Mouse (Mus musculus): ENCODE measurements around the gene Parp6.

Parp6 gene

GRCm38 (mm10) chr9:59616622-59617306 is at the start of gene Parp6:
Gene Parp6, plus strand, starts transcription at chr9:59617284.
- in situ Hi-C loops (cut with MboI; ENCODE audit: low pct_unique_long_range_greater_than_20kb in 1 of 2, low sequenced_read_pairs in 2 of 2, unreplicated experiment in 1 of 2), result no loop called here

- in situ Hi-C loops (cut with MboI; ENCODE audit: low pct_unique_long_range_greater_than_20kb in 1 of 2, low sequenced_read_pairs in 2 of 2, unreplicated experiment in 1 of 2), result no loop called here
Measured at GRCm38 (mm10) chr9:59571852-59572251, 45.2 kb upstream of the Parp6 start.

- in situ Hi-C loops (cut with MboI; ENCODE audit: low pct_unique_long_range_greater_than_20kb in 1 of 2, low sequenced_read_pairs in 2 of 2, unreplicated experiment in 1 of 2), result no loop called here
Measured at GRCm38 (mm10) chr9:59577401-59577800, 39.7 kb upstream of the Parp6 start.

GRCm38 (mm10) chr9:59577844-59578504 is 39.1 kb upstream of the Parp6 start, which contains the start of gene Celf6:
Gene Celf6, plus strand, starts transcription at chr9:59577917.
- in situ Hi-C loops (cut with MboI; ENCODE audit: low pct_unique_long_range_greater_than_20kb in 1 of 2, low sequenced_read_pairs in 2 of 2, unreplicated experiment in 1 of 2), result no loop called here

GRCm38 (mm10) chr9:59578505-59578867 is 38.6 kb upstream of the Parp6 start:
- in situ Hi-C loops (cut with MboI; ENCODE audit: low pct_unique_long_range_greater_than_20kb in 1 of 2, low sequenced_read_pairs in 2 of 2, unreplicated experiment in 1 of 2), result no loop called here

GRCm38 (mm10) chr9:59584871-59585308 is 32.2 kb upstream of the Parp6 start:
- in situ Hi-C loops (cut with MboI; ENCODE audit: low pct_unique_long_range_greater_than_20kb in 1 of 2, low sequenced_read_pairs in 2 of 2, unreplicated experiment in 1 of 2), result loop anchor here in 1 of 2 experiments (10.0 kb wide), 1 partner anchor 240 kb away; no protein-coding TSS in a partner anchor

- in situ Hi-C loops (cut with MboI; ENCODE audit: low pct_unique_long_range_greater_than_20kb in 1 of 2, low sequenced_read_pairs in 2 of 2, unreplicated experiment in 1 of 2), result loop anchor here in 1 of 2 experiments (10.0 kb wide), 1 partner anchor 243 kb away; no protein-coding TSS in a partner anchor
Measured at GRCm38 (mm10) chr9:59588252-59588651, 28.8 kb upstream of the Parp6 start.

- in situ Hi-C loops (cut with MboI; ENCODE audit: low pct_unique_long_range_greater_than_20kb in 1 of 2, low sequenced_read_pairs in 2 of 2, unreplicated experiment in 1 of 2), result loop anchor here in 1 of 2 experiments (10.0 kb wide), 1 partner anchor 244 kb away; no protein-coding TSS in a partner anchor
Measured at GRCm38 (mm10) chr9:59588710-59589671, 28.1 kb upstream of the Parp6 start.

- in situ Hi-C loops (cut with MboI; ENCODE audit: low pct_unique_long_range_greater_than_20kb in 1 of 2, low sequenced_read_pairs in 2 of 2, unreplicated experiment in 1 of 2), result loop anchor here in 1 of 2 experiments (10.0 kb wide), 1 partner anchor 245 kb away; no protein-coding TSS in a partner anchor
Measured at GRCm38 (mm10) chr9:59589703-59590439, 27.2 kb upstream of the Parp6 start.

- in situ Hi-C loops (cut with MboI; ENCODE audit: low pct_unique_long_range_greater_than_20kb in 1 of 2, low sequenced_read_pairs in 2 of 2, unreplicated experiment in 1 of 2), result no loop called here
Measured at GRCm38 (mm10) chr9:59601661-59602060, 15.4 kb upstream of the Parp6 start.

GRCm38 (mm10) chr9:59605967-59606366 is 11.1 kb upstream of the Parp6 start:
- in situ Hi-C loops (cut with MboI; ENCODE audit: low pct_unique_long_range_greater_than_20kb in 1 of 2, low sequenced_read_pairs in 2 of 2, unreplicated experiment in 1 of 2), result no loop called here

GRCm38 (mm10) chr9:59610950-59611349 is 6.1 kb upstream of the Parp6 start:
- in situ Hi-C loops (cut with MboI; ENCODE audit: low pct_unique_long_range_greater_than_20kb in 1 of 2, low sequenced_read_pairs in 2 of 2, unreplicated experiment in 1 of 2), result no loop called here

- in situ Hi-C loops (cut with MboI; ENCODE audit: low pct_unique_long_range_greater_than_20kb in 1 of 2, low sequenced_read_pairs in 2 of 2, unreplicated experiment in 1 of 2), result no loop called here
Measured at GRCm38 (mm10) chr9:59615797-59616196, 1.3 kb upstream of the Parp6 start.

- in situ Hi-C loops (cut with MboI; ENCODE audit: low pct_unique_long_range_greater_than_20kb in 1 of 2, low sequenced_read_pairs in 2 of 2, unreplicated experiment in 1 of 2), result no loop called here
Measured at GRCm38 (mm10) chr9:59617307-59617973, 356 bp downstream of the Parp6 start.

GRCm38 (mm10) chr9:59638372-59638771 is 21.3 kb downstream of the Parp6 start:
- in situ Hi-C loops (cut with MboI; ENCODE audit: low pct_unique_long_range_greater_than_20kb in 1 of 2, low sequenced_read_pairs in 2 of 2, unreplicated experiment in 1 of 2), result no loop called here

GRCm38 (mm10) chr9:59639936-59640335 is 22.9 kb downstream of the Parp6 start:
- in situ Hi-C loops (cut with MboI; ENCODE audit: low pct_unique_long_range_greater_than_20kb in 1 of 2, low sequenced_read_pairs in 2 of 2, unreplicated experiment in 1 of 2), result no loop called here

- in situ Hi-C loops (cut with MboI; ENCODE audit: low pct_unique_long_range_greater_than_20kb in 1 of 2, low sequenced_read_pairs in 2 of 2, unreplicated experiment in 1 of 2), result no loop called here
Measured at GRCm38 (mm10) chr9:59641320-59641719, 24.2 kb downstream of the Parp6 start.

Data from mouse embryonic stem cell (cell line).